ENCODE assay signal across 8 mouse cellular contexts in the genomic region with DNA sequence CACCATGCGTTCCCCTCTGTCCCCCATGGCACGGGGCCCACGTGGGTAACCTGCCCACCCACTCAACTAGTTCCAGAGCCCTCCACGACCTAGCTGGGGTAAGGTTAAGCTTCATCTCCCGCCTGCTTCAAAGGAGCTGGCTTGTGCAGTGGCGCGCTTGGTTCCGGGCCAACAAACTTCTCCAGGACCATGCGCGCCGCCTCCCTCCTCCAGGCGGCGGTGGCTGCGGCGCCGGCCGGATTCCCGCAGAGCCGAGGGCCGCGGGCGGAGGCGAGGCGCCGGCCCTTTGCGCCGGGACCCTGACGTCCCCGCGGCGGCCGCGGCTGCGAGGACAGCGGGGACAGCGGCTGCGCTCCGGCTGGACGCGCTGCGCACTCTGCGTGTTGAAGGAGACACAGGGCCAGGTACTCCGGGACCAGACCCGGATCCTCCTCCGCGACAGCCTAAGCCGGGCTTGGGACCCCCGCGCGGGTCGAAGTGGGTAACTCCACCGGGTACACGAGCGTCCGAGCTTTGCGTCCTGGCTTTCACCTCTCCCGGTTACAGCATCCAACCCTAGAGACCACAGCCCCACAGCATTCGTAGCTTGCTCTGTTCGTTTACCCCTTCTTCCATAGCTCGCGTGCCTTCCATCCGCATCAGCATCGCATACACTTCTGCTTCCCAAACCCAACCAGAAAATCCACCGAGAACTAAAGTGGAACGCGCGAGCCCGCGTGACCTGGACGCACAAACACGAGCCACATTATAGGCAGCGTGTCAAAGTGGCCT. TPM values are rescaled to one million over a fixed set of nuclear protein-coding genes. Genes with fewer than 3 reads are reported as not detected.
DNase-seq lines count a peak whose midpoint lies in the region; ATAC-seq and TF ChIP-seq lines count a peak whose summit lies in the region.

No protein-coding gene starts in this region.

- H3K9ac ChIP-seq in lung, embryonic 14.5 days = peak overlapping the region; percentile 48; the same call in 1 of the 2 replicates
- H3K9ac ChIP-seq in intestine, embryonic 15.5 days = peak overlapping the region; percentile 42

- no peaks in the 10 kb centered on the region for H3K4me1 ChIP-seq in lung, embryonic 14.5 days (ENCODE audit: insufficient read depth)
- H3K4me1 ChIP-seq in intestine, embryonic 15.5 days (replicated peaks) = peaks cover 5% of the 10 kb centered on the region; the same call in 1 of the 2 replicates

- WGBS in lung, embryonic 14.5 days = under 1% methylated on average over 72 of the region's 72 CpGs
- 1% methylated on average over 71 of the region's 72 CpGs for WGBS in intestine, embryonic 15.5 days

- ATAC-seq in lung, embryonic 14.5 days (ENCODE audit: insufficient read depth) = peak; percentile 91
- peak; percentile 75 for ATAC-seq in intestine, embryonic 15.5 days

- TF ChIP-seq CTCF in lung, embryonic 14.5 days (IDR thresholded peaks at IDR 0.05; ENCODE audit: low read depth) = no peak; the same call in 1 of the 2 replicates

- no peaks in the 10 kb centered on the region for H3K9me3 ChIP-seq in lung, embryonic 14.5 days (ENCODE audit: low read depth, low read length)
- no peaks in the 10 kb centered on the region for H3K9me3 ChIP-seq in intestine, embryonic 15.5 days

- DNase-seq in lung, embryonic 14.5 days = peak; percentile 85
- no peak for DNase-seq in lung, postnatal 25 days (ENCODE audit: low spot score)
- DNase-seq in cerebellum, postnatal 36 days = peak; percentile 48 to 55
- peak; percentile 18 for DNase-seq in gastrocnemius, adult 18-20 months (ENCODE audit: low spot score)
- DNase-seq in liver = peak; percentile 6
- DNase-seq in ovary, postnatal 14 days (ENCODE audit: low spot score) = peak; percentile 5
- no peak for DNase-seq in B cell, adult 2 months

- H3K4me2 ChIP-seq in lung, embryonic 14.5 days = peak overlapping the region; percentile 97
- peak overlapping the region; percentile 93 for H3K4me2 ChIP-seq in intestine, embryonic 15.5 days (replicated peaks)

- peak overlapping the region; percentile 52 for H3K4me3 ChIP-seq in lung, embryonic 14.5 days (ENCODE audit: low read depth, low read length)
- H3K4me3 ChIP-seq in intestine, embryonic 15.5 days (replicated peaks) = peak overlapping the region; percentile 51

- H3K36me3 ChIP-seq in lung, embryonic 14.5 days (ENCODE audit: insufficient read depth) = no peaks in the 10 kb centered on the region
- H3K36me3 ChIP-seq in intestine, embryonic 15.5 days = no peaks in the 10 kb centered on the region

- peaks cover 38% of the 10 kb centered on the region for H3K27me3 ChIP-seq in lung, embryonic 14.5 days (ENCODE audit: insufficient read depth, low read length)
- peaks cover 31% of the 10 kb centered on the region for H3K27me3 ChIP-seq in intestine, embryonic 15.5 days (replicated peaks)

- no peak overlapping the region for H3K27ac ChIP-seq in lung, embryonic 14.5 days (ENCODE audit: low read depth)
- no peak overlapping the region for H3K27ac ChIP-seq in intestine, embryonic 15.5 days

RNA-seq across cellular contexts. Expression of gene Col19a1, which starts 0.7 kb away (rescaled TPM):
- polyA plus RNA-seq in lung, embryonic 14.5 days (2014; fragmentation: Nextera tagmentation; extraction: Ambion mirVana) = 0.07 TPM in 1 of 2 replicates, not detected in the other
- 1 to 10 TPM; 1.1 TPM for total RNA-seq in gastrocnemius, adult 18-20 months (2021)
- 0.75 and 0.80 TPM in 2 replicates for polyA plus RNA-seq in intestine, embryonic 15.5 days (2015; fragmentation: Nextera tagmentation; extraction: Ambion mirVana)

Comparison
In these comparisons a context has a peak if more than half of its experiments do, and no peak if none do; other contexts are left out.
1. DNase-seq: peak in lung, embryonic 14.5 days (single experiment), cerebellum, postnatal 36 days (2 of 2), gastrocnemius, adult 18-20 months (single experiment), liver (single experiment) and ovary, postnatal 14 days (single experiment); none in lung, postnatal 25 days (single experiment) and B cell, adult 2 months (0 of 2).